In the genomic region with DNA sequence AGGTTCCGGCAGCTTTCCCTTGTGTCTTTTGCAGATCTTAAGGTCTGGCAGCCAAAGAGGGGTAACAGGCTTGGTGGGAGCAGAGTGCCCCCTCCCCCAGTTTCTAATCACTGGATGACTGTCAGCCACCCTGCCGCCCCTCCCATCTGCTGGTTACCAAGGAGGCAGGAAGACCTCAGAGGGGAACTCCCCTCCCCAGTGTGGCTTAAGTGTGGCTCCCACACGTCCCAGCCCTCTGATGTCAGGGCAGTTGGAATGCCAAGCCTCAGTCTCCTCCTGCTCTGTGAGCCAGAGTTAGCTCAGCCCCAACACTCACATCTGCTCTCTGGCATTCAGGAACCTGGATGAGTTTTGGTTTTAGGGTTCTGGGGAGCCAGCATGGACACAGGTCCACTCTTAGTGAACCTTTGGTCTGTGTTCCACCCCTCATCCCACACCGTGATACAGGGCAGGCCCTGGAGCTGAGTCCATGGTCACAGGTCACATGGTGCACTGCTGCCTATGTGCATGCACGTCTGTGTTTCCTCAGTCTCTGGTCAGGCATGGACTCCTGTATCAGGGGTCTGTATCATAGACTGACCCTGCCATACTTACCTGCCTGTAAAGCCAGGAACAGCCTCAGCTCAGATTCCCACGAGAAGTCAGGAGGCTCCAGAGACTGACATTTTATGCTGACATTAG, we compare ENCODE assay signal across 9 mouse cellular contexts. TPM values are rescaled to one million over a fixed set of nuclear protein-coding genes. Genes with fewer than 3 reads are reported as not detected.
DNase-seq lines count a peak whose midpoint lies in the region; ATAC-seq and TF ChIP-seq lines count a peak whose summit lies in the region.
"Had no signal": no experiment of that assay in that cellular context is flagged by ENCODE, and none has a peak within 500 bp of the region (broad histone marks: within the 10 kb centered on the region; RNA-seq: fewer than 3 reads in every experiment).

No protein-coding gene starts in this region.

- H3K9ac ChIP-seq in lung, embryonic 14.5 days = no peak overlapping the region
- H3K9ac ChIP-seq in forebrain, embryonic 15.5 days (replicated peaks) = no peak overlapping the region

- WGBS in lung, embryonic 14.5 days = 48% methylated on average over 6 of the region's 6 CpGs
- 38% methylated on average over 6 of the region's 6 CpGs for WGBS in forebrain, embryonic 15.5 days
- WGBS in limb, embryonic 10.5 days = 60% methylated on average over 6 of the region's 6 CpGs

- H3K27ac ChIP-seq in lung, embryonic 14.5 days (ENCODE audit: low read depth) = peak overlapping the region; percentile 68
- peak overlapping the region; percentile 69 for H3K27ac ChIP-seq in forebrain, embryonic 15.5 days (replicated peaks)
- peak overlapping the region; percentile 76 for H3K27ac ChIP-seq in limb, embryonic 10.5 days

- H3K4me2 ChIP-seq in lung, embryonic 14.5 days = no peak overlapping the region
- H3K4me2 ChIP-seq in forebrain, embryonic 15.5 days (replicated peaks) = no peak overlapping the region

- H3K9me3 ChIP-seq in lung, embryonic 14.5 days (ENCODE audit: low read depth, low read length) = no peaks in the 10 kb centered on the region
- H3K9me3 ChIP-seq in forebrain, embryonic 15.5 days = no peaks in the 10 kb centered on the region
- H3K9me3 ChIP-seq in limb, embryonic 10.5 days (replicated peaks) = no peaks in the 10 kb centered on the region
- H3K9me3 ChIP-seq: megakaryocyte, embryonic 14.5 days had no signal

- TF ChIP-seq CTCF in lung, embryonic 14.5 days (IDR thresholded peaks at IDR 0.05; ENCODE audit: low read depth) = no peak

- ATAC-seq in lung, embryonic 14.5 days (ENCODE audit: insufficient read depth) = peak; percentile 48
- ATAC-seq in forebrain, embryonic 15.5 days (replicated peaks) = peak; percentile 46

- peaks cover 19% of the 10 kb centered on the region; the same call in 1 of the 2 replicates for H3K4me1 ChIP-seq in lung, embryonic 14.5 days (ENCODE audit: insufficient read depth)
- H3K4me1 ChIP-seq in forebrain, embryonic 15.5 days = peaks cover 36% of the 10 kb centered on the region
- peaks cover 27% of the 10 kb centered on the region for H3K4me1 ChIP-seq in limb, embryonic 10.5 days

- no peaks in the 10 kb centered on the region for H3K27me3 ChIP-seq in lung, embryonic 14.5 days (ENCODE audit: insufficient read depth, low read length)
- no peaks in the 10 kb centered on the region for H3K27me3 ChIP-seq in forebrain, embryonic 15.5 days
- no peaks in the 10 kb centered on the region for H3K27me3 ChIP-seq in limb, embryonic 10.5 days (ENCODE audit: low read depth, poor library complexity, severe bottlenecking)
- H3K27me3 ChIP-seq: megakaryocyte, embryonic 14.5 days had no signal

- H3K36me3 ChIP-seq in lung, embryonic 14.5 days (ENCODE audit: insufficient read depth) = peaks cover 48% of the 10 kb centered on the region
- H3K36me3 ChIP-seq in forebrain, embryonic 15.5 days = peaks cover 51% of the 10 kb centered on the region
- peaks cover 92% of the 10 kb centered on the region for H3K36me3 ChIP-seq in limb, embryonic 10.5 days

- H3K4me3 ChIP-seq in lung, embryonic 14.5 days (ENCODE audit: low read depth, low read length) = no peak overlapping the region
- no peak overlapping the region for H3K4me3 ChIP-seq in forebrain, embryonic 15.5 days
- H3K4me3 ChIP-seq in limb, embryonic 10.5 days = no peak overlapping the region
- H3K4me3 ChIP-seq: megakaryocyte, embryonic 14.5 days had no signal

- DNase-seq in lung, embryonic 14.5 days = no peak
- no peak for DNase-seq in lung, adult 18-20 months
- DNase-seq in limb, embryonic 10.5 days (ENCODE audit: low spot score) = no peak
- DNase-seq in skeletal muscle tissue, adult 2 months (ENCODE audit: low read depth, low spot score) = peak; percentile 42
- no peak for DNase-seq in urinary bladder, postnatal 36 days (ENCODE audit: low spot score in 2 of 2)
- DNase-seq in thymus, postnatal 14 days = no peak
- no peak for DNase-seq in frontal cortex, postnatal 10 days (ENCODE audit: low spot score in 2 of 2)

RNA-seq across cellular contexts. Expression of a gene that starts 45.2 kb away (rescaled TPM):
- 47.6 and 50.7 TPM in 2 replicates for polyA plus RNA-seq in lung, embryonic 14.5 days (2014; fragmentation: Nextera tagmentation; extraction: Ambion mirVana)
- polyA plus RNA-seq in forebrain, embryonic 15.5 days (2015; fragmentation: Nextera tagmentation; extraction: Ambion mirVana) = 94.2 and 98.8 TPM in 2 replicates
- 45.0 and 49.7 TPM in 2 replicates for polyA plus RNA-seq in limb, embryonic 10.5 days (2016; fragmentation: Nextera tagmentation; extraction: Ambion mirVana)
